Mouse (Mus musculus) lung, embryonic 14.5 days (tissue): ENCODE data around the gene Acot13. TPM values are rescaled to one million over a fixed set of nuclear protein-coding genes. Genes with fewer than 3 reads are reported as not detected.
"Not testable (repeated sequence)": the region's sequence is repeated elsewhere in the genome, so short reads cannot be mapped to it uniquely, and the experiment has no call there.

Experiments
- ATAC-seq: fragments of 200-750 bp; cut with Nextera tagmentation; 2 replicates; pipeline ENCODE4 v1.8.0; 2017; ENCODE audit warnings: mild to moderate bottlenecking, moderate TSS enrichment, moderate library complexity; ENCODE audit not compliant: insufficient read depth
- DNase-seq: peaks from one replicate; pipeline ENCODE4 v3.0.0-alpha.2; 2015
- H3K27ac ChIP-seq: fragments of 300-500 bp; sonication (generic); 2 replicates; pipeline ENCODE4 v1.5.1; 2014; ENCODE audit warnings: low read depth, mild to moderate bottlenecking, moderate library complexity
- H3K27me3 ChIP-seq: fragments of 300-500 bp; sonication (generic); 2 replicates; pipeline ENCODE4 v1.6.1; 2014; ENCODE audit warnings: low read length, control low read depth; ENCODE audit not compliant: insufficient read depth
- H3K36me3 ChIP-seq: fragments of 300-500 bp; sonication (generic); 2 replicates; pipeline ENCODE4 v1.6.1; 2014; ENCODE audit warnings: control low read depth; ENCODE audit not compliant: insufficient read depth
- H3K4me1 ChIP-seq: fragments of 300-500 bp; sonication (generic); 2 replicates; pipeline ENCODE4 v1.6.1; 2014; ENCODE audit warnings: antibody characterized with exemption, control low read depth; ENCODE audit not compliant: insufficient read depth
- H3K4me2 ChIP-seq: fragments of 300-500 bp; sonication (generic); 2 replicates; pipeline ENCODE4 v1.6.1; 2014; ENCODE audit warnings: mild to moderate bottlenecking
- H3K4me3 ChIP-seq: fragments of 300-500 bp; sonication (generic); 2 replicates; pipeline ENCODE4 v1.5.1; 2014; ENCODE audit warnings: low read depth, low read length
- H3K9ac ChIP-seq: fragments of 300-500 bp; sonication (generic); 2 replicates; pipeline ENCODE4 v1.6.1; 2014
- H3K9me3 ChIP-seq: fragments of 300-500 bp; sonication (generic); 2 replicates; pipeline ENCODE4 v1.6.1; 2016; ENCODE audit warnings: low read depth, low read length, control low read depth
- CTCF ChIP-seq: IDR thresholded peaks from 2 replicates; pipeline ENCODE4 v1.5.1; 2016; ENCODE audit warnings: antibody characterized with exemption, low read depth
- WGBS: fragments of 180-500 bp; shearing (Covaris S2); extraction: QIAGEN DNeasy Blood & Tissue Kit; methylation state at CpG from one replicate; pipeline ENCODE4 v1.1.7; 2014; 5-methylcytosine and 5-hydroxymethylcytosine counted together
- polyA plus RNA-seq: library from polyadenylated mRNA; unstranded; fragments of >200 nt; fragmentation: Nextera tagmentation; extraction: Ambion mirVana; gene quantifications from 2 replicates; pipeline ENCODE4 v1.2.1, GENCODE M21; 2014

The Acot13 gene
- polyA plus RNA-seq, 1 experiment from 2014 or later: 62.3 TPM

DNA sequence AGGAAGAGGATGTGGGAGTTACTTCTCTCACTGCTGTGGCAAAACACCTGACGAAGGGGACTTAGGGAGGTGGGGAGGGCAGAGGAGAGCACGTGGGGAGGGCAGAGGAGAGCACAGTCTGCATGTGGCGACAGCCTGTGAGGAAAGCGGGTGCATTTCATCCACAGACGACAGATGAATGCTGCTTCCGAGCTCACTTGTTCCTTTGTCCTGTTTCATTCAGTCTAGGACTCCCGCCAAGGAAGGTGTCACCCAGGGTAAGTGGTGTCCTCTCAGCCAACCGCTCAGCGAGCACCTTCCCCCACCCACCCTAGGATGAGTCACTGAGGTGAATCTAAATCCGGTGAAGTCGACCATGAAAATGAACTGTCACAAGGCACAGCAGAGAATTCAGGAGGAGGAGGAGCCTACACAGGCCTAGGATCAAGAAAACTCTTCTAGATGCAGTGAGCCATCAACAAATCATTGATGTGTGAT, 45.3 kb downstream of the Acot13 start:
- no peaks in the 10 kb centered on the region for H3K4me1 ChIP-seq
- no peaks in the 10 kb centered on the region for H3K9me3 ChIP-seq
- no peak for TF ChIP-seq CTCF
- no peak overlapping the region for H3K27ac ChIP-seq
- H3K27me3 ChIP-seq: no peaks in the 10 kb centered on the region
- ATAC-seq: no peak
- 58% methylated on average over 11 of the region's 11 CpGs for WGBS
- H3K4me2 ChIP-seq: no peak overlapping the region
- no peaks in the 10 kb centered on the region for H3K36me3 ChIP-seq
- H3K9ac ChIP-seq: no peak overlapping the region
- DNase-seq: no peak
- no peak overlapping the region for H3K4me3 ChIP-seq

DNA sequence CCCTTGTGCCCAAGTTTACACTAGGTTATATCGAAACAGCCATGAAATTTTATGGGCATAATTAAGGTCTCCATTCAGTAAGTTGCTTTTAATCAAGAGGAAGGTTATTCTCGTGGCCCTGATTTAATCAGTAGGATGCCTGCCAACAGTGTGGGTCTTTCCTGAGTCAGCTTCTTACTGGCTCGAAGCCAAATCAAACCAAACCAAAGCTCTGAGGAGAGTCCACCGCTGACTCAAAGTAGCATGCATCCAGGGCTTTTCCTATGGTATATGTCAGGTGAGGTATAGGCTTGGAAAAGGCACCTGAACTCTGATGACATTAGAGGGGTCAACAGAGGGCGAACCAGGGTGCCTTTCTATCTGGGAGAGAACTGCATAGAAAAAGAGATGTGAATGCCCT, 49.4 kb downstream of the Acot13 start:
- 58% methylated on average over 5 of the region's 5 CpGs for WGBS
- Histone ChIP-seq H3K36me3 (no peaks in the 10 kb centered on the region), H3K9ac (no peak overlapping the region), H3K4me1 (no peaks in the 10 kb centered on the region), H3K4me2 (no peak overlapping the region), H3K27ac (no peak overlapping the region), H3K4me3 (no peak overlapping the region), H3K9me3 (no peaks in the 10 kb centered on the region), H3K27me3 (no peaks in the 10 kb centered on the region)
- peak; percentile 59 for DNase-seq
- TF ChIP-seq CTCF: no peak
- ATAC-seq: no peak

GRCm38 (mm10) chr13:24778706-24779380, 52.5 kb downstream of the Acot13 start:
- no peak for TF ChIP-seq CTCF
- H3K9ac ChIP-seq: no peak overlapping the region
- WGBS: 76% methylated on average over 8 of the region's 8 CpGs
- DNase-seq: peak; percentile 38
- H3K27ac ChIP-seq: no peak overlapping the region
- no peaks in the 10 kb centered on the region for H3K9me3 ChIP-seq
- H3K4me3 ChIP-seq: no peak overlapping the region
- H3K4me2 ChIP-seq: no peak overlapping the region
- no peaks in the 10 kb centered on the region for H3K36me3 ChIP-seq
- no peaks in the 10 kb centered on the region for H3K4me1 ChIP-seq
- H3K27me3 ChIP-seq: no peaks in the 10 kb centered on the region
- ATAC-seq: no peak

GRCm38 (mm10) chr13:24778026-24778425, 53.3 kb downstream of the Acot13 start:
- Histone ChIP-seq H3K4me1 (no peaks in the 10 kb centered on the region), H3K9ac (no peak overlapping the region), H3K4me2 (no peak overlapping the region), H3K9me3 (no peaks in the 10 kb centered on the region), H3K4me3 (no peak overlapping the region), H3K27ac (no peak overlapping the region), H3K36me3 (no peaks in the 10 kb centered on the region), H3K27me3 (no peaks in the 10 kb centered on the region)
- no peak for TF ChIP-seq CTCF
- no peak for ATAC-seq
- DNase-seq: no peak
- WGBS: 68% methylated on average over 2 of the region's 2 CpGs

DNA sequence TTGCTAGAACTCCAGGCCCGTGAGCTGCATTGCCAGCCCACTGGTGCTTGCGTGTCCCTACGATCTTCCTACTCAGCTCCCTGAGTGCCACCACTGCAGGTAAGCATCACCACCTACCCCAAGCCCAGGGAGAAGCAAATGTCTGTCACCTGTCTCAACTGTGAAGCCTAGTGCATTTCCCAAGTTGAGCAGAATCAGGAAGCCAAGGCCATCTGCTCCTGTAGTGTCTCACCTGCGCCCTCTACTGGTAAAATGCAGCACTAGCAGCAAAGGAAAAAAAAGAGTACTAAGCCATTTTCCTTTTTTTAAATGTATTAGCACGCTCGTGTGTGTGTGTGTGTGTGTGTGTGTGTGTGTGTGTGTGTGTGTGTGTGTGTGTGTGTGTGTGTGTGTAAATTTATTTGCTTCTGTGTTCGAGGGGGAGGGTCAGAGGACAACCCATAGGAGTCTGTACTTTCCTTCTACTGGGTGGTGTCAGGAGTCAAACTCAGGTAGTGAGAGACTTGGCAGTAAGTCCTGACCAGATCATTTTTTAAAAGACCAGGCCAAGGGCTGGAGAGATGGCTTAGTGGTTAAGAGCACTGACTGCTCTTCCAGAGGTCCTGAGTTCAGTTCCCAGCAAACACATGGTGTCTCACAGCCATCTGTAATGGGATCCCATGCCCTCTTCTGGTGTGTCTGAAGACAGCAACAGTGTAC, 55.0 kb downstream of the Acot13 start:
- no peaks in the 10 kb centered on the region for H3K4me1 ChIP-seq
- H3K4me2 ChIP-seq: no peak overlapping the region
- no peak overlapping the region for H3K27ac ChIP-seq
- H3K9me3 ChIP-seq: no peaks in the 10 kb centered on the region
- ATAC-seq: no peak; the same call in 1 of the 2 replicates
- no peaks in the 10 kb centered on the region for H3K27me3 ChIP-seq
- DNase-seq: peak; percentile 87
- no peak overlapping the region for H3K9ac ChIP-seq
- H3K36me3 ChIP-seq: no peaks in the 10 kb centered on the region
- 45% methylated on average over 7 of the region's 7 CpGs for WGBS
- no peak overlapping the region for H3K4me3 ChIP-seq
- TF ChIP-seq CTCF: peak; percentile 89

DNA sequence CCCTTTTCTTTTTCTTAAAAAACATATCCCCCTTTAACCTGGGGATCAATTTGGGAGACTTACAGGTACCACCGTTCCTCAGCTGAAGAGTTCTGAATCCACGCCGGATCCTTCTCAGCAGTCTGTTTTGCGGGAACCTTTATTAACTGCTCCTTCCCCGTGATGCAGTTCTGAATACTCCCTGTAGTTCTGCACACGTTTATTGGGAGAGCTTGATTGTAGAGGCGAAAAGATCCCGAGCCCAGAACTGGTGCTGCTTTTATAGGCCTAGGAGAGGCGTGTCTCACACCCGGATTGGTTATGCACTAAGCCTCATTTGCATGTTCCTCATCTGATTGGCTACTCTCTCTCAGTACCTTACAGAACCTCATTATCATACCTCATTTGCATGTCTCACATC, 59.9 kb downstream of the Acot13 start:
- H3K9me3 ChIP-seq, H3K27me3 ChIP-seq, DNase-seq, H3K36me3 ChIP-seq, H3K27ac ChIP-seq, H3K9ac ChIP-seq, ATAC-seq, H3K4me1 ChIP-seq, H3K4me3 ChIP-seq, H3K4me2 ChIP-seq: not testable (repeated sequence)
- 93% methylated on average over 10 of the region's 10 CpGs for WGBS

Other genes starting within 250 kb of the Acot13 start
- gene Ripor2, start 249.4 kb downstream of the Acot13 start, polyA plus RNA-seq: 5.1 and 5.6 TPM in 2 replicates
- gene Armh2, start 90.3 kb downstream of the Acot13 start, polyA plus RNA-seq: 0.30 TPM in 1 of 2 replicates, not detected in the other
- gene Gmnn, start 69.6 kb downstream of the Acot13 start, polyA plus RNA-seq: 134 and 135 TPM in 2 replicates
- 26.9 and 32.5 TPM in 2 replicates for gene BC005537, start 29.9 kb downstream of the Acot13 start, polyA plus RNA-seq
- gene Tdp2, start 139 bp upstream of the Acot13 start, polyA plus RNA-seq: 61.5 and 66.3 TPM in 2 replicates
- gene D130043K22Rik, start 13.6 kb upstream of the Acot13 start, polyA plus RNA-seq: 0.12 and 0.14 TPM in 2 replicates
- 8.5 and 9.4 TPM in 2 replicates for gene Aldh5a1, start 106.1 kb upstream of the Acot13 start, polyA plus RNA-seq
- 1.4 and 1.6 TPM in 2 replicates for gene Gpld1, start 111.6 kb upstream of the Acot13 start, polyA plus RNA-seq
- 25.9 and 26.5 TPM in 2 replicates for gene Mrs2, start 188.8 kb upstream of the Acot13 start, polyA plus RNA-seq
- gene Dcdc2a, start 224.5 kb upstream of the Acot13 start, polyA plus RNA-seq: 0.12 and 0.22 TPM in 2 replicates